Mouse (Mus musculus) ES-E14 (cell line): ENCODE results near the gene Mapre1. TPM values are rescaled to one million over a fixed set of nuclear protein-coding genes. Genes with fewer than 3 reads are reported as not detected.
A peak's percentile ranks its signal among the peaks of the same experiment; 100 is the strongest.

Source experiments
- DNase-seq: peaks from one replicate; pipeline ENCODE4 v3.0.0-alpha.2; 2013; ENCODE audit warnings: low read depth, low spot score
- H3K27ac ChIP-seq: 2 replicates; pipeline ENCODE4 v1.5.1; 2012; ENCODE audit warnings: low read depth, mild to moderate bottlenecking, low read length, moderate library complexity, mixed read lengths; ENCODE audit not compliant: poor library complexity, insufficient read depth, severe bottlenecking
- H3K36me3 ChIP-seq: 2 replicates; pipeline ENCODE4 v1.6.1; 2012; ENCODE audit warnings: mild to moderate bottlenecking, low read length, moderate library complexity, mixed read lengths; ENCODE audit not compliant: control insufficient read depth, poor library complexity, insufficient read depth, severe bottlenecking
- H3K4me1 ChIP-seq, 2 experiments: fragments of 150-350 bp in 1 of 2; sonication (generic) in 1 of 2; 2 replicates each; pipeline ENCODE4 v1.6.1; 2012; ENCODE audit warnings: low read length in 2 of 2, mild to moderate bottlenecking in 1 of 2, mixed read lengths in 1 of 2; ENCODE audit not compliant: control insufficient read depth in 2 of 2, insufficient read depth in 2 of 2, poor library complexity in 1 of 2
- H3K4me3 ChIP-seq, 2 experiments: fragments of 150-350 bp in 1 of 2; sonication (generic) in 1 of 2; 2 replicates each; pipeline ENCODE4 v1.5.1; 2012; ENCODE audit warnings: low read length in 2 of 2, low read depth in 1 of 2, mild to moderate bottlenecking in 1 of 2, mixed read lengths in 1 of 2; ENCODE audit not compliant: insufficient read depth in 1 of 2, poor library complexity in 1 of 2, severe bottlenecking in 1 of 2
- H3K9ac ChIP-seq: 2 replicates; pipeline ENCODE4 v1.6.1; 2012; ENCODE audit warnings: low read depth, mild to moderate bottlenecking, low read length, mixed read lengths; ENCODE audit not compliant: poor library complexity, insufficient read depth, severe bottlenecking
- H3K9me3 ChIP-seq: fragments of 150-350 bp; sonication (generic); 2 replicates; pipeline ENCODE4 v1.6.1; 2012; ENCODE audit warnings: low read depth, mild to moderate bottlenecking, low read length; ENCODE audit not compliant: control insufficient read depth, insufficient read depth
- CHD2 ChIP-seq: IDR thresholded peaks from 2 replicates; pipeline ENCODE4 v1.6.1; 2014; ENCODE audit warnings: mild to moderate bottlenecking, low read depth, low read length, inconsistent platforms
- HCFC1 ChIP-seq: IDR thresholded peaks from 2 replicates; pipeline ENCODE4 v1.6.1; 2012; ENCODE audit warnings: low read length, inconsistent platforms, borderline replicate concordance; ENCODE audit not compliant: insufficient read depth
- MAFK ChIP-seq: IDR thresholded peaks from 2 replicates; pipeline ENCODE4 v1.6.1; 2014; ENCODE audit warnings: mild to moderate bottlenecking, low read depth, low read length, inconsistent platforms; ENCODE audit not compliant: insufficient read depth
- ZC3H11A ChIP-seq: IDR thresholded peaks from 2 replicates; pipeline ENCODE4 v1.6.1; 2012; ENCODE audit warnings: low read depth, mild to moderate bottlenecking, inconsistent platforms, low read length, borderline replicate concordance
- ZNF384 ChIP-seq: IDR thresholded peaks from 2 replicates; pipeline ENCODE4 v1.6.1; 2012; ENCODE audit warnings: low read depth, low read length, inconsistent platforms
- in situ Hi-C, 2 experiments: fragments of 600-800 bp; cut with MboI; formaldehyde crosslinking; loops; one replicate each; pipeline ENCODE4 v1.15.1; 2025; ENCODE audit warnings: low sequenced_read_pairs in 2 of 2, inconsistent platforms in 1 of 2; ENCODE audit not compliant: unreplicated experiment in 2 of 2
- total RNA-seq: library from RNA; depleted of rRNA; stranded (reverse); fragments of 300-350 nt; gene quantifications from 2 replicates; pipeline ENCODE4 v1.2.3, GENCODE M21; 2012

The Mapre1 gene
- total RNA-seq, 1 experiment, result 67.4 TPM

GRCm38 (mm10) chr2:153741437-153742065 is 477 bp downstream of the Mapre1 start:
- peak; percentile 65 for DNase-seq
- H3K27ac ChIP-seq, result peak overlapping the region; percentile 94
- no peak for TF ChIP-seq ZNF384
- TF ChIP-seq CHD2, result no peak
- TF ChIP-seq MAFK, result no peak
- no peak for TF ChIP-seq ZC3H11A
- TF ChIP-seq HCFC1, result peak; percentile 28; the same call in 1 of the 2 replicates
- peak overlapping the region; percentile 88 for H3K4me3 ChIP-seq
- peak overlapping the region; percentile 97 for H3K9ac ChIP-seq
- in situ Hi-C loops, result no loop called here
- H3K4me1 ChIP-seq, result peaks cover 2 to 4% of the 10 kb centered on the region in 2 experiments
- no peaks in the 10 kb centered on the region; the same call in 1 of the 2 replicates for H3K36me3 ChIP-seq
- no peaks in the 10 kb centered on the region for H3K9me3 ChIP-seq

GRCm38 (mm10) chr2:153747994-153748393 is 6.9 kb downstream of the Mapre1 start:
- H3K4me3 ChIP-seq, result no peak overlapping the region
- no peaks in the 10 kb centered on the region for H3K9me3 ChIP-seq
- no peak overlapping the region for H3K9ac ChIP-seq
- H3K27ac ChIP-seq, result no peak overlapping the region
- no peaks in the 10 kb centered on the region; a peak in 1 of 4 replicates for H3K4me1 ChIP-seq
- peaks cover 5% of the 10 kb centered on the region; the same call in 1 of the 2 replicates for H3K36me3 ChIP-seq
- no peak for DNase-seq
- in situ Hi-C loops, result no loop called here
- TF ChIP-seq ZC3H11A, result no peak
- no peak for TF ChIP-seq CHD2
- TF ChIP-seq MAFK, result no peak
- TF ChIP-seq HCFC1, result no peak
- no peak for TF ChIP-seq ZNF384

GRCm38 (mm10) chr2:153750363-153750762 is 9.3 kb downstream of the Mapre1 start:
- TF ChIP-seq MAFK (no peak), ZC3H11A (no peak), HCFC1 (no peak), ZNF384 (no peak), CHD2 (no peak)
- Histone ChIP-seq H3K9me3 (no peaks in the 10 kb centered on the region), H3K27ac (no peak overlapping the region), H3K4me1 (no peaks in the 10 kb centered on the region), H3K9ac (no peak overlapping the region), H3K4me3 (no peak overlapping the region), H3K36me3 (peaks cover 5% of the 10 kb centered on the region; the same call in 1 of the 2 replicates)
- DNase-seq, result no peak
- in situ Hi-C loops, result no loop called here

- Histone ChIP-seq H3K9me3 (no peaks in the 10 kb centered on the region), H3K27ac (no peak overlapping the region), H3K4me1 (0 out of 4 replicates have a peak, but pooled peaks cover 0 to 2% of the 10 kb centered on the region in 2 experiments), H3K4me3 (no peak overlapping the region), H3K36me3 (peaks cover 23% of the 10 kb centered on the region), H3K9ac (no peak overlapping the region)
- TF ChIP-seq ZC3H11A (no peak), HCFC1 (no peak), ZNF384 (no peak), MAFK (no peak), CHD2 (no peak)
- in situ Hi-C loops, result no loop called here
- DNase-seq, result no peak
Observed at GRCm38 (mm10) chr2:153762121-153762520, 21.0 kb downstream of the Mapre1 start.
